Mouse (Mus musculus): ENCODE measurements around the gene Urah.

Gene Urah

GRCm38 (mm10) chr7:140834968-140835757 lies at the start of gene Urah:
TSS of gene Urah (plus strand) at chr7:140835018.
- no peak for DNase-seq (ENCODE audit: low spot score)

GRCm38 (mm10) chr7:140787406-140788052 lies 47.3 kb upstream of the Urah start, which contains the start of gene Syce1:
TSS of gene Syce1 (minus strand) at chr7:140787852.
- DNase-seq (ENCODE audit: low spot score) = no peak

GRCm38 (mm10) chr7:140788053-140788435 lies 46.8 kb upstream of the Urah start:
- no peak for DNase-seq (ENCODE audit: low spot score)

- no peak for DNase-seq (ENCODE audit: low spot score)
Observed at GRCm38 (mm10) chr7:140793541-140793940, 41.3 kb upstream of the Urah start.

- no peak for DNase-seq (ENCODE audit: low spot score)
Observed at GRCm38 (mm10) chr7:140797619-140798018, 37.2 kb upstream of the Urah start.

GRCm38 (mm10) chr7:140798212-140798611 lies 36.6 kb upstream of the Urah start:
- no peak for DNase-seq (ENCODE audit: low spot score)

GRCm38 (mm10) chr7:140802629-140803028 lies 32.2 kb upstream of the Urah start:
- no peak for DNase-seq (ENCODE audit: low spot score)

GRCm38 (mm10) chr7:140805704-140806103 lies 29.1 kb upstream of the Urah start:
- peak; percentile 53 for DNase-seq (ENCODE audit: low spot score)

GRCm38 (mm10) chr7:140810496-140810895 lies 24.3 kb upstream of the Urah start:
- no peak for DNase-seq (ENCODE audit: low spot score)

- DNase-seq (ENCODE audit: low spot score) = no peak
Observed at GRCm38 (mm10) chr7:140811714-140812113, 23.1 kb upstream of the Urah start.

- DNase-seq (ENCODE audit: low spot score) = no peak
Observed at GRCm38 (mm10) chr7:140812850-140813249, 22.0 kb upstream of the Urah start.

- no peak for DNase-seq (ENCODE audit: low spot score)
Observed at GRCm38 (mm10) chr7:140820173-140820572, 14.6 kb upstream of the Urah start.

GRCm38 (mm10) chr7:140821305-140821652 lies 13.5 kb upstream of the Urah start:
- no peak for DNase-seq (ENCODE audit: low spot score)

GRCm38 (mm10) chr7:140821653-140822329 lies 13.0 kb upstream of the Urah start, which contains the start of gene Zfp941:
TSS of gene Zfp941 (minus strand) at chr7:140822178.
- DNase-seq (ENCODE audit: low spot score) = peak; percentile 70

GRCm38 (mm10) chr7:140822731-140823130 lies 12.1 kb upstream of the Urah start:
- DNase-seq (ENCODE audit: low spot score) = no peak

- peak; percentile 66 for DNase-seq (ENCODE audit: low spot score)
Observed at GRCm38 (mm10) chr7:140828171-140828881, 6.5 kb upstream of the Urah start.

- no peak for DNase-seq (ENCODE audit: low spot score)
Observed at GRCm38 (mm10) chr7:140831447-140831846, 3.4 kb upstream of the Urah start.

- DNase-seq (ENCODE audit: low spot score) = no peak
Observed at GRCm38 (mm10) chr7:140833341-140833740, 1.5 kb upstream of the Urah start.

GRCm38 (mm10) chr7:140835758-140836087 lies 905 bp downstream of the Urah start:
- no peak for DNase-seq (ENCODE audit: low spot score)

- DNase-seq (ENCODE audit: low spot score) = no peak
Observed at GRCm38 (mm10) chr7:140836243-140837115, 1.7 kb downstream of the Urah start.

- no peak for DNase-seq (ENCODE audit: low spot score)
Observed at GRCm38 (mm10) chr7:140839556-140839955, 4.7 kb downstream of the Urah start.
